Mouse (Mus musculus) thymus, postnatal 36 days (tissue): ENCODE data around the gene Slc9a9.
"Not testable (repeated sequence)": the region's sequence is repeated elsewhere in the genome, so short reads cannot be mapped to it uniquely, and the experiment has no call there.

Experiments used
- DNase-seq, 2 experiments: peaks; one replicate each; pipeline ENCODE4 v3.0.0; 2022; ENCODE audit warnings: mixed read lengths in 2 of 2

The Slc9a9 gene

DNA sequence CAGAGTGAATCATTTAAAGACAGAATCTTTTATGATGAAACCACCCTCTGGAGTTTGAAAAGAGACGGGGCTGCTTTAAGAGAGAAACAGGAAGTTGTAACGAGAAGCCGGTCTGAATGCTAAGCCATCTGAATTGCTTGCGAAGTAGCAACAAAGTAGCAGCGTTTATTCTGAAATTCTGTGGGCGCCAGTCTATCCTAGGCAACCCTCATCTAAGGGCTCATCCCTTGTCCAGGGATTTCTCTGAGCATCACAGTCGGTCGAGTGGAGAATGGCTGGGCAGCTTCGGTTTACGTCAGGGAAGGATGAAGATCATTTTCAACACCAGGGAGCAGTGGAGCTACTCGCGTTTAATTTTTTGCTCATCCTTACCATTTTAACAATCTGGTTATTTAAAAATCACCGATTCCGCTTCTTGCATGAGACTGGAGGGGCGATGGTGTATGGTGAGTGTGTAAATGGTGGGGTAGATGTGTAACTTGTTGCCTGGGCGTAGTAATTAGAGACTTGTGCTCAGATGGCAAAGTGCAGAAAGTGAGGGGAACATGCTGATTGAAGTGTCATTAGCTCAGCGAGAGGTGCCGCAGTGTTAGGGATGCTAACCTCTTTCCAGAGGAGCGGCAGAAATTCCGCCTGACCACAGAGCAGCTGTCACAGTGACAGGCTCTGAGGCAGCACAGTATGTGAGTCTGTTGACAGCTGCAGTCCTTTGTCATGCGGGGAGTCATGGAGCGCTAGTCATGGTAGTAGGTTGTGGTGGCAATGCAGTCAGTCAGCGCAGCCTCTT lies at the start of gene Slc9a9:
Gene Slc9a9, plus strand, starts transcription at position 119 of the 787 bp plus-strand sequence.
- peak; percentile 56 to 73 for DNase-seq

DNA sequence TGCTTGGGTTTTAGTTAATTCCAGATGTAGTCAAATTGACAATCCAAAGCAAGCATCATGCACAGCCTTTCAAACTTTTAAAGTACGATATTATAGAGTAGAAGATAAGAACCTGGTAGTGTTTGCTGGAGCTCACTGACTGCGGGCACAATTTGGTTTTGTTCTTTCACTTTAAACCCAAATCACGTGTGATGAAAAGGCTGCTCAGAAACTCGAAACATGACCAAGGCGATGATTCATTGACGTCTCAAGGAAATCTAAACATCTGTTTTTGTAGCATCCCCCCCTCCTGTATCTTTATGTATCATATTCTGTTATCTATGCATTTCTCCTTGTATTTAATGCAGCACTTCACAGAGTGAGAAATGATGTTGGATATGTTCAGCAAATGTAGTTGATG lies 49.4 kb upstream of the Slc9a9 start:
- DNase-seq = no peak

DNA sequence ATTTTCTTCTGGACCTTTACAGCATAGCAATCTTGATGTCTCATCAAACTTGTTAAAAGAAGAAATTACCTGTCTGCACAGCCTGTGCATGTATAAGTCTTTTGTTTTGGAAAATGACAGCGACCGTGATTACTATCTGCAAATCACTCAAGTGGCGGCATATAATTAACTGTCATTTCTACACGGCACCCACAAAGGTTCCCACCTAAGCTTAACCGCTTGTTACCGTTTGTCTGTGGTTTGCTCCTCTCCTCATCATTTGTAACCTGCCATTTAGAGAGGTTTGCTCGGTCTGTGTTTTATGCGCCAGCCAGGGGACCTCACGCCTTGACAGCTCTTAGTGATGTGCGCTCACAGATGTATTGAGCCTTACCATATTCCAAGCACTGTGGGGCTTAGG lies 48.9 kb upstream of the Slc9a9 start:
- peak; percentile 26 to 54 for DNase-seq

DNA sequence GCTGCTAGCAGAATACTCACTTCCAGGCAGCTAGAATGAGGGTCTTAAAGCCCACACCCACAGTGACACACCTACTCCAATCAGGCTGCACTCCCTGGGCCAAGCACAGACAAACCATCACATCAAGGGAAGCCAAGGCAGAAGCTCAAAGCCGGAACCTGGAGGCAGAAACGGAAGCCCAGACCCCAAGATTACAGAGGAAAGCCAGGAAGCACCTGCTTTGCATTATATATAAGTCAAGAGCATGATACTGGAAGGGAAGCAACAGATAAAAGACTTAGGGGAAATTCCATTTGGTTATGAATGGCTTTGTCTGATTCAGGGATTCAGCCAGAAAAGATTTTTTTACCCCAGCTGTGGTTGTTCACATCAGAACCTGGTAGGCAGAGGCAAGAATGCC lies 47.8 kb upstream of the Slc9a9 start:
- DNase-seq = peak; percentile 26 to 41

DNA sequence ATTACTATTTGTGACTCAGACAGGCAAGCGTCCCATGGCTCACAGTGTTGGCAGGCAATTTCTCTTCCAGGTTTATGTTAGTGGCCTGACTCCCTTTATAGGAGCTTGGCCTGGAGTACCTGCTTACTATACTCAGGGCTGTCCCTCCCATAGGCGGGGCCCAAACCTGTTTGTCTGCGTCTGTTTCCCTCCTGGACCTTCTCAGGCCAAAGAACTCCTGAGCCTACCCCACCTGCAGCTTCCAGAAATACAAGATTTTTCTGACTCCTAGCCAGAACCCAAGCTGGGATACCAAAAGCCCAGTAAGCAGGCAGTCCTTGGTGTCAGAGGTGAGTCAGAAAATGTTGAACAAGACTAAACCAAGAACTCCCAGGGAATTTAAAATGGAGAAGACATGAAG lies 43.0 kb upstream of the Slc9a9 start:
- no peak for DNase-seq

DNA sequence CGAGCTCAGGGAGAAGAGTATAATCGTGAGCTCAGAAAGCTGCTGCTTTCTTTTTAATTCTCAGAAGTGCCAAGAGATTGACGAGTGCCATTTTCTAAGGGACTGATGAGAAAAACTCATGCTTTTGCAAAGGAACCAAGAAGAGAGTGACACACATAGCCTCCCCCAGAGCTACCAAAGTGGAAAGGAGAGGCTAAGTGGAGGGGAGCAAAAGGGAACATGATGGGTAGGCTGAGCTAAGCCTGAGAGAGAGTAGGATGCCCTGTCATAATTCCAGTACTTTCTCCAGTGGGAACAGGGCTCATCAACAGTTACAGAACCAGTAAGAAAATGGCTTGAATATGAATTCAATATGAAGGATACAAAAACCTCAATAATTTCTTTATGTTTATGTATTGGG lies 40.8 kb upstream of the Slc9a9 start:
- DNase-seq = no peak

DNA sequence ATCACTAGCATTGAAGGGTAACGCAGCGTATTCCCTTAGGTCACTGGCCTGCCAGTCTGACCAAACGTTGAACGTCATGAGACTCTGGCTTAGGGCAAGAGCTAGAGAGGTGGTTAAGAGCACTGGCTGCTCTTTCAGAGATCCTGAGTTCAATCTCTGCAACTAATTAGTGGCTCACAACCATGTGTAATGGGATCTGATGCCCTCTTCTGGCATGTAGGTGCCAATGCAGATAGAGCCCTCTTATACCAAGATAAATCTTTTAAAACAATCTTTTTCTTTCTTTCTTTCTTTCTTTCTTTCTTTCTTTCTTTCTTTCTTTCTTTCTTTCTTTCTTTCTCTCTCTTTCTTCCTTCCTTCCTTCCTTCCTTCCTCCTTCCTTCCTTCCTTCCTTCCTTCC lies 35.4 kb upstream of the Slc9a9 start:
- DNase-seq = not testable (repeated sequence)

DNA sequence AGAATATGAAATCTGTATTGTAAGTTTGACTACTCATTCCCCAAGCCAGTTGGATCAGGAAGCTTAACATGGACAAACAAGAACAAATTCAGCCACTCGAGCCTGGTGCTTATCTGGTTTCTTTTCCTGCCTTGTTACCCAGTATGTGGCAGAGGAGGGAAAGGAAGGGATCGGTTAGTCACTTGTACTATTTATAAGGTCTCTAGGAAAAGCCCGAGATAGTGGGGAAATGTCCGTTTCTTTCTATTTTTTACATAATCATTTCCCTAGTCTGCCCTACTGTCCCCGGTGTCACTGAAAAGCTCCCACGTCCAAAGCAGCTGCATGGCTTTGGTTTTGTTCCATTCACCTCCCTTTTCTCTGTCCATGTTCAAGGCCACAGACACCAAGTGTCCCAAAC lies 24.1 kb upstream of the Slc9a9 start:
- no peak for DNase-seq

DNA sequence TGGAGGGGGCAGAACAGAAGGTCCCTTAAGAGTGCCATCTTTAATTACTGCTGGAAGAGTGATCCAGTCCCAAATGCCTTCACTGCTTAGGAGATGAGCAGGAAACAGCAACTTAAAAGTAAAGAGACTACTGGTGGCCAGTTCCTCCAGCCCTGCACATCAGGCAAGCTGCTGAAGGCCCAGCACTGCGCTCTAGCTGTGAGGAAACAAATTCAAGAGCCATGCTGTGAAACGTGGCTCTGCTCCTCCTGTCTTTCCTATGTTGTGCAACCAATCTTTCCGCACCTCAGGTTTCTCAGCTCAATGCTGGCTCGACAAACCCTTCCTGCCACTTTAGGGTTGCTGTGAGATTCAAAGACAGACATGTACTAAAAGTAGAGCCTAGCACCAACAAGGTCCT lies 22.3 kb upstream of the Slc9a9 start:
- DNase-seq = no peak

DNA sequence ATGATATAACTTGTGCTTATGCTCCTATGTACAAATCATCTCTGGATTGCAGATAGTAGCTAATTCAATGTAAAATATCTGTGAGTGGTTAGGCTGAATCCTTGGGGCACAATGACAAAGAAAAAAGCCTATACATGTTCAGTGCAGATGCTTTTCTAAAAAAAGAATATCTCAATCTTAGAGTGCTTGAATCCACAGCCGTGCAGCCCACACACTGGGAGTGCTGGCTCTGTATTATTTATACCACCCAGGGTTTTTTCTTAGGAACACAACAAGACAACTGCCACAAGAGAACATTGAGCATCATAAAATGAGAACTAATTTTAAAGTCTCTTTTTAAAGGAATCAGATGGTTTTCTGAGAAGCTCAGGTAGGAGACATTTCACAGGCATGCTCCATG lies 19.7 kb upstream of the Slc9a9 start:
- no peak for DNase-seq

DNA sequence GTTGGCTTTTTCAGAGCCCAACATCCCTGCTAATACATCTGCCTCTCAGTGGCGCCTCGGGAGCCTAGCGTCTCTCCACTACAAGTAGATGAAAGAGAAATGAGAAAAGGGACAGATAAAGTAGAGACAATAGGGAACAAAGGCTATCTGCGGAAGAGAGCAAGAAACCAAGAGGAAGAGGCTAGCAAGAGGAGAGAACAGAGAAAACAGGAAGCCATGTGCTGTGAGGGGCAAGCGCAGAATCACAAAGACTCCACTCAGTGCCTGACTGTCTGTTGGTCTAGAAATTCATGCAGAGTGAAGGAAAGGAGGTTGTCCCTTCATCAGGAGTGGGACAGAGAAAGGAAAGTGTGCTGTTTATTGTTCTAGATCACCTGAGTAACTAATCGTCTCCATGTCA lies 16.5 kb upstream of the Slc9a9 start:
- no peak for DNase-seq

DNA sequence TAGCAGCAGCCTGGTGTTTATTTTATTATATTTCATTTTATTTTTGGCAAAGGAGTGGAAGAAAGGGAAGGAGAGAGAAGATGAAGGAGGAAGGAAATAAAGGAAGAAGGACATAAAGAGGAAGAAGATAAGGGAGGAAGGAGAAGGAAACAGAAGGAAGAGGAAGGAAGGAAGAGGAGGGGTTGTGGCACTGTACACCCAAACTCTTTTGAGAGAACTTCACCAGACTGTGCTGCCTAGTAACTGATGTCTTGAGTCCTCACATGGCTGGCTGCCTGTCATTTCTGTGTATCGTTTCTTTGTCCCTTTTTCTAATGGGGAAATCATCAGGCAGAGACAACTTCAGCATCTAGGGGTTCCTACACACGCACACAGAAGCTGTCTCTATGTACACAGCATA lies 15.9 kb upstream of the Slc9a9 start:
- no peak for DNase-seq

DNA sequence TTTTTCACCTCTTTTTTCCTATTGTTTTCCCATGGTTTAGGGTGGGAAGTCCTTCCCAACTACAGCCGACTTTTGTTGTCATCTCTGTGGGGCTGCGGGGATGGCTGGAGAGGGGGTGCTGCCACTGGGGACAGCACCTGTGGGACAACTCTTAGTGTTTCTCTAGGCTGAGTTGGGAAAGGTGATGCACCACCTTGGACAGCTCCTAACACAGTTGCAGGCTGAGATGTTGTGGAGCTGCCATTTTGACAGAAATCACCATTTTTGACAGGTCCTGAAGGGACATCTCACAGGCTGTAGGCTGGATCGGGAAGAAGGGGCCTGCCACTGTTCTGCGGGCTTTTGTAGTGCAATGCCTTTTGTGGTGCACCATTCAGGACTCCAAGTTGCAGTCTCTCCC lies 13.4 kb upstream of the Slc9a9 start:
- DNase-seq = no peak

DNA sequence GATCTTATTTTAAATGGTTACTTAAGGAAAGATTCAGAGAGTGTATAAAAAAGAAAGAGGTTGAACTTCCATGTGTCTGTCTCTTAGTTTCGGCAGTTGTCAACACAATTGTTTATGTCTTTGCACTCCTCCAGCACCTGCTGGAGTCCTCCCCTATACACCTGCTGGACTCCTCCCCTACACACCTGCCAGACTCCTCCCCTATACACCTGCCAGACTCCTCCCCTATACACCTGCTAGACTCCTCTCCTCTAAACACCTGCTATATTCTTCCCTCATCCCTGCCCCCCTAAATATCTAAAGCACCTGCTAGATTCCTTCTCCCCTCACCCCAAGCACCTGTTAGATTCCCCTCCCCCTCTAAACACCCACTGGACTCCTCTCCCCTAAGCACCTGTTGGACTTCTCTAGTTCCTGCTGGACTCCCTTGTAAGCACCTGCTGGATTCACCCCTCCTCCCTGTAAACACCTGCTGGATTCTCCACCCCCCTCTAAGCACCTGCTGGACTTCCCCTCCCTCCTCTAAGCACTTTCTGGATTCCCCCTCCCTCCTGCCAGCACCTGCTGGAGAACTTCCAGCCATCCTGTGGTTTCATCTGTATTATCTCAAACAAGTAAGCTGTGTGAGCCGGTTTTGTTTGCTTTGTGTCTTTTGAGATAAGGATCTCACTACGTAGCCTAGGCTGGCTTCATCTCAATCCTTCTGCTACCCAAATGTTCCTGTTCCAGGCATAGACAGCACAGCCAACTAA lies 10.1 kb upstream of the Slc9a9 start:
- peak; percentile 22 to 45 for DNase-seq

DNA sequence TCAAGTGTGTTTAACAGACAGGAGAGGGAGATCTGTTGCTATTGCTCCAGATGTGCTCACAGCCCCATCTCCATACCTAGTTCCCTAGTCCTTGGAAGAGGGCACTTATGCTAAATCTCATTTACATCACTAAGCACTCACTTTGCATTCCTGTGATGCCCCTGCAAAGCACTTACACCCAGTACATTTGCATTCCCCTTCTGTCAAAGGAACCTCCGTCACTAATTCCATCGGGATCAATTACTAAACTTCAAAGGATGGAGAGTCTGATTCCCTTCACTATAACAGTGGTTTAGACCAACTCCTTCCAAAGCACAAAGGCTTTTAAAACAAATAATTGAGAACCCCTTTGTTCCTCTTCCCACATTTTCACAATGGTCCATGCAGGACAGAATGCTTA lies 7.9 kb upstream of the Slc9a9 start:
- no peak for DNase-seq

DNA sequence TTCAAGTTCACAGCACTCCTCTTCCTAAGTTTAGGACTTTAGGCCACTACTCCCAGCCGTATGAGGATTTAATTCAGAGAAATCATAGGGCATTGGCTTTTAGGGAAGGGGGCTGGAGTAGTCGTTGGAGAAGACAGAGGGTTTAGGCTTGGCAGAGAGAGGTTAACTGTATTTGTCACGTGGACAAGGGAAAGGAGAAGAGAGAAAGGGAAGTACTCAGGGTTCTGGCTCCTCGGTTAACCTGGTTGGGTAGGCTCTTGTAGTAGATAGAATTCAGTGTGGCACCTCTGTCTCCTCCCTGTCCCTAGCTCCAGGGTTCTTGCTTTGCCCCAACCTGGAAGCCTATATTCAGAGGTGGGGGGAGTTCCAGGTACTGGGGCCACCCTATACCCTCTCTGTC lies 4.5 kb upstream of the Slc9a9 start:
- no peak for DNase-seq

DNA sequence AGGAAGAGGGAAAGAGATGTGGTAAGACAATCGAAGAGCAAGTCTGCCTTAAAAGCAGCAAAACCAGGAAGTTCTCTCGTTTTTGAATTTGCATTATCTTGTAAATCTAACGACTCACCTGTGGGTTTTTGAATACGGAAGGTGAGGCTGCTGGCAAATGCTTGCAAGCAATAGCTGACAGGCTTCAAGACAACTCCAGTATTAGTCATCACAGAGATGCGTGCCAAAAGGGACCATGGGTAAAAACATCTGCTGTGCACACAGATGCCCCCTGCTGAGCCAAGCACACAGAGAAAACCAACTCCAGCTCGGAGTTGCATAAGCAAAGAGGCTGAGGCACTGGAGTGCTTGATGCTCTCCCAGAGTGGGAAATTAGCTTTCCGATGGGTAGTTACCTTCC lies 1.1 kb upstream of the Slc9a9 start:
- peak; percentile 73 to 80 for DNase-seq

DNA sequence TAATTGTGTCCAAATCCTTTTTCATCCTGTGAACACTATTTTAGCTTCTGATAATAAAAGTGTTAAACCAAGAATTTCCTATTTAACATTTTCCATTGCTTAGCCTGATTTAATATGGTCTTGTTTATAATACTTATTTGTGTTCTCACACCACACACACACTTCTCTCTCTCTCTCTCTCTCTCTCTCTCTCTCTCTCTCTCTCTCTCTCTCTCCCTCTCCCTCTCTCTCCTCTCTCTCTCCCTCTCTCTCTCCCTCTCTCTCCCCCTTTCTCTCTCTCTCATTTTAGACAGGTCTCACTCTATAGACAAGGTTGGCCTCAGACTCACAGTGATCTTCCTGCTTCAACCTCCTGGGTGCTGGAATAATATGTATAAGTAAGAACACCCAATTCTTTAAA lies 995 bp downstream of the Slc9a9 start:
- no peak for DNase-seq

DNA sequence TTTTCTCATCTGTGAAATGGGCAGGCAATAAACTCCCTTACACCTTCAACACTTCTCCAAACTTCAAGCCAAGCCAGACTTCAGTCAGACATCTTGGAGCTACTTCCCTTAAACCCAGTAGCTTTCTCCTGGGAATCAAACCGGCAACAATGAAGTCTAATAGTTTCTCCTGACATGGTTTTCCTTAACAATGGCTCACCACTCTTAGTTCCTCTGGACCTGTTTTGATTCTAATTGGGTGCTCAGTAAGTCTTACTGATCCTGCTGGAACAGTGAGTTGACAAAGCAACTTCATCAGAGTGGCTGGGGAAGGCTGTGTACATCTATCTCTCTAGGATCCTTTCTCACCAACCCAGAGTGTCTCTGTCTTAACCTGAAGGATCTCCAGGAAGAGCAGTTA lies 5.0 kb downstream of the Slc9a9 start:
- no peak for DNase-seq

DNA sequence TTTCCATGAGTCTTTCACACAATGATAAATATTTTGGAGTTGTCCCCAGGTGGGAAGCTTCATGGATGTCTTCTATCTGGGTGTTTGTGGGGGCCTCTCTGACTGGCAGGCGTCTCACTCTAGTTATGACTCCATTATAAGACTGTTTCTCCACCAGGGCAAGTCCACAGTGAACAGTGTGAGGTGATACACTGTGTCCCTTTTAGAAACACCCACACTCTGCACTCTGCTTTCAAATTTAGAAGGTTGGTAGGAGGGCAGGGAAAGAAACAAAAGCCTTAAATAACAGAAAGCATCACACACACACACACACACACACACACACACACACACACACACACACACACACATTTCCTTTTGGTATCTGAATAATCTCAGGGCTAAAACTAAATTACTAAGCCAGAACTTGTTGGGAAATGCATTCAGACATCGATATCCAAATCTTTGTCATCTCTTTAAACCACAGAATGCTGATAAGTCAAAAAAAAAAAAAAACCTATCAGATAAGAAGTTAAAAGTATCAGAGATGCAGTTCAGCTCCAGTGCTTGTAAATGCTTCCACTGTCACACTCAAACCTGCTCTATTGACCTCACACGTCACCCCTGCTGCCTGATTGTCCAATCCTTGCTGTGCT lies 8.4 kb downstream of the Slc9a9 start:
- no peak for DNase-seq

DNA sequence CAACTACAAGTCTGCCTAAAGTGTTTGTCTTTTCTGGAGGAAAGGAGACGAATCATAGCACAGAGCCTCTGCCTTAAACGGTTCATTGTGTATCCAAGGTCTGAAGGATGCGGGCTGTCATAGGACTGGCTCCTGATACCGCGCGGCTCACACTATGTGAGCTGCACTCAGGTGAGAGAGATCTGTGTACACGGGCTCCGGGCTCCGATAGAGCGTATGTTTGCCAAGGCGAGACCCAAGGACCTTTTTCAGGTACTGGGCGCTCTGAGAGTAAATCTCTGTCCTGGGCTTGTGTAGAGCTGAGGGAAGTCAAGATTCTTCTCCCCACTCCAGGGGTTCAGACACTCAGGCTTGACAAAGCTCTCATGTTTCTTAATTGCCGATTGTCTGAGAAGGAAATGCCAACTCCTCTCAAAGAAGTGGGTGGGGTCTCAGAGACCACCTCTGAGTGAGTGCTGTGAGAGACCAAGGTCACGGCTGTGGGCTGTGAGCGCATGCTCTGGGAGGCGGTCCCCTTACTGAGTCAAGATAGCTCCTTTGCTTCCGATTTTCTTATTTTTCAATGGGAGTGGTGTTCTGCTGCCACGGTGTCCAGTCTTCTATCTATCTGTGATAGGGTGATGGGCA lies 10.9 kb downstream of the Slc9a9 start:
- no peak for DNase-seq

DNA sequence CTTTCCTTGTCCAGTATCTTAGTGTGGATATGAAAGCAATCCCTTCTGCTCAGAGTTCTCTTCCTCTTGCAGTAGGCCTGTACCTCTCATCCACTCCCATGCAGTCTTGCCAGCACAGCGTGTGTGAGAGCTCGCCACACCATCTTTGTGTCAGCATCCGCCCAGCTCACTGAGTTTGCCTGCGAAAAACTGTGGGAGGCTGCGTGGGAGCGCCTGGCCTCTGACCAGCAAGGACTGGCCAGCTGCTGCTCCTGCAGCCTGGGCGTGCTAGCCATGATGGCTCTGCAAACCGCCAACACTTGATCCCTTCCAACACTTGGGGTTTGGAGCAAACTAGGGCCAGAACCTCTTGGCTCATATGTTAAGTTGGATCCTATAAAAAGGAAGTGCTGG lies 11.4 kb downstream of the Slc9a9 start:
- no peak for DNase-seq

DNA sequence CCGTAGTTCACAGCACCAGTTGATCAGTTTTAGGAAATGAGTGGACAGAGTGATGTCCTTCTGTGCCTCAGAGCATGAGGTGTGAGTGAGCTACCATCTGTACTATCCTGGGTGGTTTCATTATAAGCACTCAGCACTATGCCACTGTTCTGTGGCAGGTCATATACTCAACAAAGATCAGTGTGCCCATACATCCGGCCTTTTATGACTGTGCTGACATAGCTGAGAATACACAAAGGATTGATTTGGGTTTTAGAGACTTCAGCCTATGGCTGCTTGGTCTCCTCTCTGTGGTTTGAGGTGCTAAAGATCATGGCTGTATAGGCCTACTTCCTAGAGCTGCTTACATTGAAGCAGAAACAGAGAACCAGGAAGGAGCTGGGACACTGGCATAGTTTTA lies 12.6 kb downstream of the Slc9a9 start:
- DNase-seq = no peak

DNA sequence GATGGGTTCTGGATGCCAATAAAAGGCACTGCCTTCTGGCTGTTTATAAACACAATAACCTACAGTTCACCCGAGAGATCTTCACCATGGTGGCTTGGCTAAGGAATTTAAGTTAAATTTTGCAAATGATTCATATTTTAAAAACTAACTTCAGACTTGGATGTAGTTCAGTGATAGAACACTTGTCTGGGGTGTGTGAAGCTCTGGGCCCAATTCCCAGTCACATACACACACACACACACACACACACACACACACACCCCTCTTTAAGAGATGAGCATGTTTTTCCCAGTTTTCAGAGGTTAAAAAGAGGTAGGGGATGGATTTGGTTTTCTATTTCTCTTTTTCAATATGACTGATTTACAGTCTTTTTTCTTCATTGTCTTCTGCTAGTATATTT lies 15.9 kb downstream of the Slc9a9 start:
- DNase-seq = no peak
